Mouse (Mus musculus) subcutaneous adipose tissue, adult 2 months (tissue): ENCODE measurements around the gene Gm10644. TPM values are rescaled to one million over a fixed set of nuclear protein-coding genes. Genes with fewer than 3 reads are reported as not detected.

Experiments used
- polyA plus RNA-seq: library from polyadenylated mRNA; depleted of rRNA; stranded (reverse); fragments of >200 nt; gene quantifications from 2 replicates; pipeline ENCODE4 v1.2.3, GENCODE M21; 2012; ENCODE audit warnings: low replicate concordance; rRNA removed

The Gm10644 gene
- 1.9 and 5.0 TPM in 2 replicates for polyA plus RNA-seq

GRCm38 (mm10) chr8:83955106-83955957, at the start of gene Gm10644, which contains the start of gene Asf1b:
Gene Gm10644 (minus strand): TSS chr8:83955205.
Gene Asf1b (plus strand): TSS chr8:83955507.

DNA sequence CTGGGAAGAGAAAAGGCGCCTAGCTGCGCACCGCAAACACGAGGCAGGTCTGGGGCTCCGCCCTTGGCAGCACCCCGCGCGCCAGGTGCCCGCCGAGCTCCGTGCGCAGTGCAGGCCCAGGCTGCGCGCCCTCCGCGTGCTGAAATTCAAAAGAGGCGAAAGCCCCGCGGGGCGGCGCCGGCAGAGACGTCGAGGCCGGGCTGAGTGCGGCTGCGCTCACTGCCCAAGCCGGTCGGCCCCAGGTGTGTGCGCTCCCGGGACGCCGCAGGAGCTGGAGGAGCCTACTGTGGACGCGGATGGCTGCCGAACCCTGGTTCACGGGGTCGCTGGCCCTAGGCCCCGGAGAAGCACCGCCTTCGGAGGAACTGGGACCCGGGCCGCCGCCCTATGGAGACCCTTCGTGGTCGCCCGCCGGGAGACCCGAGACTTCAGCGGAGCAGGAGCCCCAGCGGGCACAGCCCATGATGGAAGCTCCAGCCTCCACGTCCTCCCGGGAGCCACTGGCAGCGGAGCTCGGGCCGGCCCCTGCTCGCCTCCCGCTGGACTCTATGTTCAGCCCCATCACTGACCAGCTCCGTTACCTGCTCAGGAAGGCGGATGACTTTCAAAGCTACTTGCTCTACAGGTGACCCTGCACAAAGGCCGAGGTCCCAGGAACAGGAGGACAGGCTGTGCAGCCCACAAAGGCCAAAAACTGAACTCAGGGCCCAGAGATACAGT, 46.4 kb upstream of the Gm10644 start, which contains the start of gene 1700067K01Rik:
TSS of gene 1700067K01Rik (plus strand) at position 222 of the 720 bp plus-strand sequence.

DNA sequence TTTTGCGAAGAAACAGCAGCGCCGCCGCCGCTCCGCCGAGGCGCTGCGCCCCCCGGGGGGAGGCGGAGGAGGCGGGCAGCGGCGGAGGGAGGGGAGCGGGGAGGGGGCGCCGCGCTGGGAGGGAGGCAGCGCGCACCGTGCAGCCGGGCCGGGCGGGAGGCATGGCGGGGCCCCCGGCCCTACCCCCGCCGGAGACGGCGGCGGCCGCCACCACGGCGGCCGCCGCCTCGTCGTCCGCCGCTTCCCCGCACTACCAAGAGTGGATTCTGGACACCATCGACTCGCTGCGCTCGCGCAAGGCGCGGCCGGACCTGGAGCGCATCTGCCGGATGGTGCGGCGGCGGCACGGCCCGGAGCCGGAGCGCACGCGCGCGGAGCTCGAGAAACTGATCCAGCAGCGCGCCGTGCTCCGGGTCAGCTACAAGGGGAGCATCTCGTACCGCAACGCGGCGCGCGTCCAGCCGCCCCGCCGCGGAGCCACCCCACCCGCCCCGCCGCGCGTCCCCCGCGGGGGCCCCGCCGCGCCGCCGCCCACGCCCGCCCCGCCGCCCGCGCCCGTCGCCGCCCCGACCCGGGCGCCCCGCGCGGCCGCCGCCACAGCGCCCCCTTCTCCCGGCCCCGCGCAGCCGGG, 42.6 kb upstream of the Gm10644 start, which contains the start of gene Samd1:
TSS of gene Samd1 (plus strand) at position 162 of the 631 bp plus-strand sequence.

DNA sequence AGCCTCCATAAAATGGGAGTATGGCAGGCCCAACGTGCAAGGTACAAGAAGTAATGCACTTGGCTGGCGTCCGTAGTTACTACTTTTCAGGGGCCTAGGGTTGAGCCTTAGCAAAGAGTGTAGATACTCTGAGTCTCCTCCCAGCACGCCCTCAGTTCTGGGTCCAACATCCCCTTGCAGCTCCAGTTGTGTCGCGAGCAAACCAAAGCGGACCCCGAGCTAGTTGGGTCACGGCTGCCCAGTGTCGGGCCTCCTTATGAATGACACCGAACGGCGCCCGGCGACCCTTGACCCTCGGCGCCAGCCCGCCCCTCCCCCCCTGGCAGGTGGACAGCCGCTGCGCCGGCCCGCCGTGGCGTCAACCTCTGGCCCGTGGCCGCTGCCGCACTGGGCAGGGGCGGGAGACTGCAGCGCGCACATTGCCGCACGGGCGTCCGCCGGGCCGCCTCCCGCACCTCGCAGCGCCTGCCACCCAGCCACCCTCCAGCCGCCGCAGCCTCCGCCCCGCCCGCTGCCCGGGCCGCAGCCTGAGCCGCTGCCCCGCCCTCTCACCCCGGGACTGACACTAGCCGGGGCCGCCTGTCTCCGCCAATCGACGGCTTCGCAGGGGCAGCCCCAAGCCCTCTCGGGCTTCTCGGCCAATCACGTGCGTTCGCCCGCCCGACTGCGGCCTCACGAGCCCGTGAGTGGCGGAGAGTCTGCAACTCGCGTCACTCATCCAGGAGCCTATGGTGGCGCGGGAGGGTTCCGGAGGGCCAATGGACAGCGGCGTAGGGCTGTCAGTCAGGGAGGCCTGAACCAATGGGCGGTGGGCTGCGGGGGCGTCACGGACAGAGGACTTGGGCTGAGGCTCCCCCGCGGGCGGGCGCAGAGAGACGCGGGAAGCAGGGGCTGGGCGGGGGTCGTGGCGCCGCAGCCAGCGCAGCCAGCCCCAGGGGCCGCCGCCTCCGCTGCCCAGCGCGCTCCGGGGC, 17.4 kb upstream of the Gm10644 start, which contains the start of gene Prkaca:
TSS of gene Prkaca (plus strand) at position 844 of the 971 bp plus-strand sequence.

GRCm38 (mm10) chr8:83899363-83900252, 55.4 kb downstream of the Gm10644 start, which contains the start of gene Adgrl1:
Gene Adgrl1 (plus strand): TSS chr8:83900105.

Other genes starting within 250 kb of the Gm10644 start
- gene Ddx39, start 240.0 kb downstream of the Gm10644 start, polyA plus RNA-seq, result 24.7 and 50.9 TPM in 2 replicates
- 82.7 and 155 TPM in 2 replicates for gene Adgre5, start 213.9 kb downstream of the Gm10644 start, polyA plus RNA-seq
- gene Adgrl1, start 55.1 kb downstream of the Gm10644 start, polyA plus RNA-seq, result 33.2 and 156 TPM in 2 replicates
- gene Asf1b, start 302 bp upstream of the Gm10644 start, polyA plus RNA-seq, result 4.3 and 13.9 TPM in 2 replicates
- 150 and 220 TPM in 2 replicates for gene Prkaca, start 17.8 kb upstream of the Gm10644 start, polyA plus RNA-seq
- 30.8 and 82.0 TPM in 2 replicates for gene Samd1, start 42.5 kb upstream of the Gm10644 start, polyA plus RNA-seq
- gene 1700067K01Rik, start 46.3 kb upstream of the Gm10644 start, polyA plus RNA-seq, result 0.39 TPM in 1 of 2 replicates, not detected in the other
- gene 2210011C24Rik, start 57.0 kb upstream of the Gm10644 start, polyA plus RNA-seq, result 0.24 and 0.27 TPM in 2 replicates
- 0.24 and 2.2 TPM in 2 replicates for gene Palm3, start 66.3 kb upstream of the Gm10644 start, polyA plus RNA-seq
- gene Il27ra, start 87.4 kb upstream of the Gm10644 start, polyA plus RNA-seq, result 6.8 and 7.1 TPM in 2 replicates
- 0.23 and 0.31 TPM in 2 replicates for gene Rln3, start 89.8 kb upstream of the Gm10644 start, polyA plus RNA-seq
- 0.59 and 2.2 TPM in 2 replicates for gene Gm10643, start 109.9 kb upstream of the Gm10644 start, polyA plus RNA-seq
- gene Rfx1, start 111.6 kb upstream of the Gm10644 start, polyA plus RNA-seq, result 13.7 and 31.8 TPM in 2 replicates
- 30.1 and 50.5 TPM in 2 replicates for gene Dcaf15, start 149.6 kb upstream of the Gm10644 start, polyA plus RNA-seq
- gene Podnl1, start 170.8 kb upstream of the Gm10644 start, polyA plus RNA-seq, result 2.0 and 2.4 TPM in 2 replicates
- gene Cc2d1a, start 192.7 kb upstream of the Gm10644 start, polyA plus RNA-seq, result 22.7 and 43.0 TPM in 2 replicates
- gene 4930432K21Rik, start 192.8 kb upstream of the Gm10644 start, polyA plus RNA-seq, result 0.67 and 1.2 TPM in 2 replicates
- gene Nanos3, start 230.0 kb upstream of the Gm10644 start, polyA plus RNA-seq, result 0.73 and 4.0 TPM in 2 replicates